Mouse (Mus musculus): ENCODE measurements around the gene Acacb.
A peak's percentile ranks its signal among the peaks of the same experiment; 100 is the strongest.

Acacb gene

DNA sequence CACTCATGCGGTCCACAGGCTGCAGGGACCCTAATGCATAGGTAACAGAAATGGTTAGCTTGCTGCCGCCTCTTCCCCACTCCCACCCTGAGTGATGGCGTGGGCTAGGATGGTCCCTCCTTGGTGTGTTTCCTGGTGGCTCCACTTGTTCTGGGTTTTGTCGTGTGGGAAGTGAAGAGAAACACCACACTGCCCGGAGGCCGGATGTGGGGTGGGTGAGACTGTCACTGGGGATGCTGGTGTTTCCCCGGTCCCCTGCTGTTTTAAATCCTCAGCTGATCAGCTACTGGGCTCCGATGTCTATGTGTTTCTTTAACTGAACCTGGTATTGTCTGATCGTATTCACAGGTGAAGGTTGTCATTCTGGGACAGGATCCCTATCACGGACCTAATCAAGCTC lies 10.8 kb upstream of the Acacb start:
- DNase-seq (ENCODE audit: low read depth, low spot score), result no peak

DNA sequence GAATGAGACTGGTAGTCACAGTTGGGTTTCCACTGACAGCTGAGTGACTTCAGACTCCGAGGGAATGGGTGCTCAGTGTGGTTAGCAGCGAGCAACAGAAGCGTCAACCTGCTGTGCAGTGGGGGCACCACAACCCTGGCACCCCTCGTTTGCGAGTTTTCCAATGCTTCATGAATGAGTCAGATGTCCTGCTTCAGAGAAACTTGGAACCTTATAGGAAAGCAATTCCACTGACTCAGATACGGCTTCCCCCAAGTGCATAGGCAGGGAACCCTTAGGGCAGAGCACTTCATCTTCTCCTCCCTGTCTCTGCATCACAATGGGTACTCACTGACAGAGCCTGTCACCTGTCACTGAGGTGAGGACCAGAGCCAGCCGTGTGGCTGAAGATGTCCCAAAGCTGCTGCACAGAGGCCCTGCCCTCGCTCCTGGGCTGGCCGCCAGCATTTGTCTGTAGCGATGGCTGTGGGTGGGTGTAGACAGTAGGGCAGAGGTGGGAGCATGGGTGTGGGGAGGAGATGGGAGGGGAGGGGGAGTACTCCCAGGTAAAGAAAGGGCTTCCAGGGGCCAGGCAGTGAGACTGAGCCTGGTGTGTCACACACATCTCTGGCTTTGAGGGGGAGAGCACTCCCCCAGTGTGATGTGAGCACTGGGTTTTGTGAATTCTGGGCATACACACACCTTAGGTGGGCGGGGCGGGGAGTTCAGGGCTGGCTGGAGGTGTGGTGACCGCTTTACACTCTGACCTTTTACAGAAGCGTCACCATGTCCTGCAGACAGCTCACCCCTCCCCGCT lies 8.7 kb upstream of the Acacb start:
- DNase-seq (ENCODE audit: low read depth, low spot score), result no peak

GRCm38 (mm10) chr5:114138277-114139164 lies 7.8 kb upstream of the Acacb start:
- DNase-seq (ENCODE audit: low read depth, low spot score), result no peak

DNA sequence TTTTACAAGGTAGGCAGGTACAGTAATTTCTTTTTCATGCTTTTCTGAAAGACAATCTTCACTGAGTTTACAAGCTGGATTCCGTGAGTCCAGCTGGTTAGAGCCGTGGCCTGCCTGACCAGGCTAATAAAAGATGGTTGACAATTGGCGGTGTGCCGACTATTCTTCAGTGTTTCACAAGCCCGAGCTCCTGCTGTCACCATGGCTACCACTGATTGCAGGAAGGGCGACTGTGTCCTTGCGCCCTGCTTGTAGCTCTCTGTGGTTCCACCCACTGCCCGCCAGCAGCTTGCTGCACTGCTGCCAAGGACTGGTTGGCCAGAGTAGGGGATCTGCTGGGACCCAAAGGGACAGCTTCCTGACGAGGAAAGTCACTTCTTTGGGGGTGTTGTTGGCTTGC lies 7.2 kb upstream of the Acacb start:
- DNase-seq (ENCODE audit: low read depth, low spot score), result no peak

- no peak for DNase-seq (ENCODE audit: low read depth, low spot score)
Measured at GRCm38 (mm10) chr5:114147043-114147972, 973 bp downstream of the Acacb start.

DNA sequence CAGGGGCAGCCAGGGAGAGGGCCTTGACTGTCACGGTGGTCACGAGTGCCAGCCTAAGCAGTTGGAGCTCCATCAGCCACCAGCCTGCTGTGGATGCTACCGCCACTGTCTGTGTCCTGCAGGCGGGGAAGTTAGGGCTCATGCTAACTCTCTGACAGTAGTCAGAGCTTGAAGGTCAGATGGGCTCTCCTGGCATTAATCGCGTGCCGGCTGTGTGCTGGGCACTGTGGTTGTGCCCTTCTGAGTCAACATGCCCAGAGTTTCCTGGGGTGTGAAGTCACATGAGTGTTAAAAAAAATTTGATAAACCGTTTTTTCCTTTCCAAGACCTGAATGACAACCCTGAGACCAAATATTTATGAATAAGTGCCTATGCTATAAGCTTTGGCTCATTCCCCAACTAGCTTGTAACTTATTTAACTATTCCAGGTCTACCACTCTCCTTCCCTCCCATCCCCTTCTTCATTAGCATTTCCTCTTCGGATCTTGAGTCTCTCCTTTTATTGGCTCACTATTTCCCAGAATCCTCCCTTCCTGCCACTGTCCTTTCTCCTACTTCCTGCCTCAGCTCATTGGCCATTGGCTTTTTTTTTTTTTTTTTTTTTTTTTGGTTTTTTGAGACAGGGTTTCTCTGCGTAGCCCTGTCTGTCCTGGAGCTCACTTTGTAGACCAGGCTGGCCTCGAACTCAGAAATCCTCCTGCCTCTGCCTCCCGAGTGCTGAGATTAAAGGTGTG lies 6.2 kb downstream of the Acacb start:
- DNase-seq (ENCODE audit: low read depth, low spot score), result no peak

GRCm38 (mm10) chr5:114153490-114153889 lies 7.2 kb downstream of the Acacb start:
- DNase-seq (ENCODE audit: low read depth, low spot score), result peak; percentile 71

DNA sequence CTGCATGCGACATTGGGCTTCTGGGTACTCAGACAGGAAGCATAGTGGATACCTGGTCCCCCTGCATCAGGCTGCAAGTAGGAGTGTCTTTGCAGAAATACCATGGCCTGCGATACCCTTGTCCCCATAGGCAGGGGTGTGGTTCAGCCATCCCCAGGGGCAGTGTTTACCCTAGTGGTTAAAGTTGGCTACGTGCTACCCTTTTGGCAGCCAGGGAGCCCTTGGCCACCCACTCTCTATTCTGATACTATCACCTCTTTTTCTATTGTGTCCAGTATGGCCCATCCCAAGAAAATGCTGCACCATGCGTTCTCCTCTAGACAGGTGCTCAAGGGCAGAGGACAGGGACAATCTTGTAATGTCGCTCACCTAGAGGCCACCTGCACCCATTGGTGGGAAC lies 8.4 kb downstream of the Acacb start:
- DNase-seq (ENCODE audit: low read depth, low spot score), result no peak

- no peak for DNase-seq (ENCODE audit: low read depth, low spot score)
Measured at GRCm38 (mm10) chr5:114155168-114155933, 9.0 kb downstream of the Acacb start.

- no peak for DNase-seq (ENCODE audit: low read depth, low spot score)
Measured at GRCm38 (mm10) chr5:114157236-114157635, 10.9 kb downstream of the Acacb start.

DNA sequence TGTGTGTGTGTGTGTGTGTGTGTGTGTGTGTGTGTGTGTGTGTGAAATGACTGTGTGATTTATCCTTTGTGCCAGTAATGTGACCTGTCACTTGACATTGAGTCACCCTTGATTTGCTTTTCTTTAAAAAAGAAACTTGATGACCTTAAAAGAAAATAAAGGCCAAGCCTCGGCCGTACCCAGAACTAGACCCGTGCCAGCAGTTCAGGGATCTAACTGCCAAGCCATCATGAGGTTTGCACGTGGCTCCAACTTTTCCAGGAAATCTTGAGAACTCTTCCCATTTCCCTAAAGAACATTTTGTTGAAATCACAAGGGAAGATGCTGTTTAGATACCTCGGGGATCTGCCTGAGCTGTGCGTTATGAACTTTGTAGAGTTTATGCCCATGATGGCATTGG lies 15.1 kb downstream of the Acacb start:
- no peak for DNase-seq (ENCODE audit: low read depth, low spot score)

DNA sequence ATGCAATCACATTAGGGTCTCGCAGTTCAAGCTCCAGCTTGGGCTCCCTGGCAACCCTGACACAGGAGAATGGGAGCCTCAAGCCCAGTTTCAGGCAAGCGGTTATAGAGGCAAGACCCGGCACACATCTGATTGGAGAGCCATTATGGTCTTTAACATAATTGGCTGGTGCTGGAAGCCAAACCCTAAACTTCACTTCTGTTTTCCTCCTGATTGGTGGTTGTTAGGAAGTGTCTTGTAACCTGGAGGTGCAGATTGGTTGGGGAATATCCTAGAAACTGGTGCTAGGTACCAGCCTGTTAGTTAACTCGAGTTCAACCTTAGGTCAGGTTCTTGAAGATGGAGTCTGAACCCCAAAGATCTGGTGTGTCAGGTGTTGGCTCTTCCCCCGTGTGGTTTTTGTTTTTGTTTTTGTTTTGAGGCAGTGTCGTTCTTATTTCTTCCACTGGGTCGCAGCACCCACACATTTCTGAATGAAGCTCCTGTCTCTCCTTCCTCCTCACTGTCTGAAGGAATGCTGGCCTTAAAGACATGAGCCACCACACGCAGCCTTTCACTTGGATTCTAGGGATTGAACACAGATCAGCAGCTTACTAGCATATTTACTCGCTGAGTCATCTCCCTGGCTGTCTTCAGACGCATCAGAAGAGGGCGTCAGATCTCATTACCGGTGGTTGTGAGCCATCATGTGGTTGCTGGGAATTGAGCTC lies 15.9 kb downstream of the Acacb start:
- DNase-seq (ENCODE audit: low read depth, low spot score), result no peak

DNA sequence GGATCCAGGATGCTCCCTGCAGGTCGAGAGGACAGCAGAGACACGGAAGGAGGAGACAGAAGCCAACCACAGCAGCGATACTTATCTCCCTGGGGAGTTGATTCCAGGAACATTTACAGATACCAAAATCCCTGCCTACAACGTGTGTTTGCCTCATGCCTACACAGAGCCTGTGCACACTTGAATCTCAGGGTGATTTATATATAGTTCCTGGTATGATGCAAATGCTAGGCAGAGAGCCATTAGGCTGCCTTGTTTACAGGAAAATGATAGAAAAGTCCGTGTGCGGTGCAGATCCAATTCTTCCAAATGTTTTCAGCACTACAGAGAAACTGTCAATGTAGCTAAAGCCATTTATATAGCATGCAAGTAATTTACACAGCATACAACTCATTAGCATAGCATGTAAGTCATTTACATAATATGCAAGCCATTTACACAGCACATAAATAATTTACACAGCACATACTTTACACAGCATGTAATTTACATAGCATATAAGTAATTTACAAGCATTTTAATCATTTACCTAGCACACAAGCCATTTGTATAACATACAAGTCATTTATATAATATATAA lies 16.9 kb downstream of the Acacb start:
- no peak for DNase-seq (ENCODE audit: low read depth, low spot score)

GRCm38 (mm10) chr5:114170345-114170744 lies 24.0 kb downstream of the Acacb start:
- DNase-seq (ENCODE audit: low read depth, low spot score), result no peak

- DNase-seq (ENCODE audit: low read depth, low spot score), result no peak
Measured at GRCm38 (mm10) chr5:114172936-114173335, 26.6 kb downstream of the Acacb start.

DNA sequence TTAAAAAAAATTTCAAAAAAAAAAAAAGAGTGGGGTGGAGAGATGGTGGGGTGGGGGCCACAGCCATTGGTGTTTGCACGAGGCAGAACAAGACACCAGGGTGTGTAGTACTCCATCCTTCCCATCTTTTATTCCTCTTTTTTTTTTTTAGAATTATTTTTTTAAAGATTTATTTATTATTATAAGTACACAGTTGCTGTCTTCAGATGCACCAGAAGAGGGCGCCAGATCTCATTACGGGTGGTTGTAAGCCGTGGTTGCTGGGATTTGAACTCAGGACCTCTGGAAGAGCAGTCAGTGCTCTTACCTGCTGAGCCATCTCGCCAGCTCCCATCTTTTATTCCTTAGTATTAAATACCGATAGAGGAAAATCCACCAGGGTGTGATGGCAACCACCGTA lies 27.1 kb downstream of the Acacb start:
- no peak for DNase-seq (ENCODE audit: low read depth, low spot score)

- DNase-seq (ENCODE audit: low read depth, low spot score), result no peak
Measured at GRCm38 (mm10) chr5:114173877-114174581, 27.7 kb downstream of the Acacb start.

DNA sequence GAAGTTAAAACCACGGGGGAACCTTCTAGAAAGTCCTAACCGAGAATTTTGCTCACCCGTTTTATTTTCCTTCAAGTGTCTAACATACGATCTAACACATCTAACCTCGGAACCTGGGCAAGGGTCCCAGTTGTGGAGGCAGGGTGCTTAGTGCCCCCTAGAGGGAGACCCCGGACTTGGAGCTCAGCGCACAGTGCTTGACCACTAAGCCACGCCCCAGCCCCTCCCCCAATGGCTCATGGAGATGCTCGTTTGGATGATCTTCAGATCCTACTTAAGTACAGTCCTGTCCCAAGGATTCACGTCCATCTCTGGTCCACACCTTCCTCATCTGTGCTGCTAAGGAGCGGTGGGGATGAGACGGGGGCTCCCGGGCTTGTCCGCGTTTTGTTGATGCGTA lies 28.3 kb downstream of the Acacb start:
- DNase-seq (ENCODE audit: low read depth, low spot score), result peak; percentile 35
